Mouse (Mus musculus): ENCODE measurements around the gene Sdr42e1. TPM values are rescaled to one million over a fixed set of nuclear protein-coding genes. Genes with fewer than 3 reads are reported as not detected.

Gene Sdr42e1
- polyA plus RNA-seq, 1 experiment from 2014 or later: 3.3 TPM

Other genes with a start within 250 kb of the Sdr42e1 start
- gene Plcg2, start 175.4 kb downstream of the Sdr42e1 start, polyA plus RNA-seq (2015; fragmentation: Nextera tagmentation; extraction: Ambion mirVana): 3.7 and 5.0 TPM in 2 replicates
- gene Hsd17b2, start 28.2 kb upstream of the Sdr42e1 start, polyA plus RNA-seq (2015; fragmentation: Nextera tagmentation; extraction: Ambion mirVana): 0.34 and 0.72 TPM in 2 replicates
- 54.3 and 57.3 TPM in 2 replicates for gene Mphosph6, start 128.3 kb upstream of the Sdr42e1 start, polyA plus RNA-seq (2015; fragmentation: Nextera tagmentation; extraction: Ambion mirVana)